Mouse (Mus musculus): ENCODE measurements around the gene C130060K24Rik. TPM values are rescaled to one million over a fixed set of nuclear protein-coding genes. Genes with fewer than 3 reads are reported as not detected.

The C130060K24Rik gene
- polyA plus RNA-seq (2015; fragmentation: Nextera tagmentation; extraction: Ambion mirVana) = 0.40 and 0.48 TPM in 2 replicates

DNA sequence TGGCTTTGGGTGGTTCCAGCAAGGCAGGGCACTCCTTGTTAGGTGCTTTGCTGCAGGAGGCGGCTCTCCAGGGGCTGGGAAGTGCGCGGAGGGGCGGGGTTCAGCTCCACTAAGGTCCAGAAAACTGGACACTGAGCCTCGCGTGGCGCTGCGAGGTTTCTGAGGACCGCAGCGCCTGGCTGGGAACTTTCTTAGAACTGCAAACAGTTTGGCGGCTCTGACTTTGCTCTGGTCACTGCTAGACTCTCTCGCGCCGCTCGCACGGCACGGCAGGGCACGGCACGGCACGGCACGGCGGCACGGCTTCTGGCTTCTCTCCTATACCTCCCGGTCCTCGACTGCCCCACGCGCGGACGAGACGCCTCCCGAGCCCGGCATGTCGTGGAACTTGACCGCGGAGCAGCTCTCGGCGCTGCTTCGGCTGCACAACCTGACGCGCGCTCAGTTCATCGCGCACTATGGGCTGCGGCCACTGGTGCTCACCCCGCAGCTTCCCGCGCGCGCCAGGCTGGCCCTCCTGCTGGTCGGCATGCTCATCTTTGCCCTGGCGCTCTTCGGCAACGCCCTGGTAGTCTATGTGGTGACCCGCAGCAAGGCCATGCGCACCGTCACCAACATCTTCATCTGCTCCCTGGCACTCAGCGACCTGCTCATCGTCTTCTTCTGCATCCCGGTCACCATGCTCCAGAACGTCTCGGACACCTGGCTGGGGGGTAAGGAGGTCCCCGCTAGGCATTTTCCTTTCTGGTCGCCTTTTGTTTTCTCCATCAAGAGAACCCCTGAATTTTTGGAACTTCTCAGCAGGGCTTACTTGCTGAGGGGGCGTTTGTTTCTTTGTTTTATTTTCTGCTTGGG is at the start of gene C130060K24Rik:
TSS of gene C130060K24Rik (plus strand) at position 188 of the 855 bp plus-strand sequence.
- WGBS = 1% methylated on average over 64 of the region's 64 CpGs
- H3K27ac ChIP-seq = no peak within 1 kb of the TSS
- peak within 1 kb of the TSS; percentile 95 for H3K4me2 ChIP-seq
- peak within 1 kb of the TSS; percentile 44 for H3K9ac ChIP-seq
- H3K27me3 ChIP-seq = peaks cover 19% of the 10 kb centered on the region
- H3K36me3 ChIP-seq = no peaks in the 10 kb centered on the region
- peaks cover 8% of the 10 kb centered on the region for H3K4me1 ChIP-seq
- H3K9me3 ChIP-seq (replicated peaks) = no peaks in the 10 kb centered on the region
- H3K4me3 ChIP-seq (replicated peaks) = peak within 1 kb of the TSS; percentile 57
- ATAC-seq (replicated peaks; ENCODE audit: low FRiP score) = peak; percentile 89

DNA sequence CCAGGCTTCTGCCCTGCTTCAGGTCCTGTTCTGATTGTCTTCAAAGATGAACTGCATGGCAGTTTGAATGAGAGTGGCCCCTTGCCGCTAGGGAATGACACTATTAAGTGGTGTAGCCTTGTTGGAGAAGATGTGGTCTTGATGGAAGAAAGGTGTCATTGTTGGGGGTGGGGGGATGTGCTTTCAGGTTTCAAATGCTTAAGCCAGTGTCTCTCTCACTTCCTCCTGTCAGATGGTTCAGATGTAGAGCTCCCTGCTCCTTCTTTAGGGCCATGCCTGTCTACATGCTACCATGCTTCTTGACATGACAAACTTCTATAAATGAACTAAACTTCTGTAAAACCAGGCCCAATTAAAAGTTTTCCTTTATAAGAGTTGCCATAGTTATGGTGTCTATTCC is 46.7 kb upstream of the C130060K24Rik start:
- Histone ChIP-seq H3K9ac (no peak overlapping the region), H3K9me3 (replicated peaks) (no peaks in the 10 kb centered on the region), H3K27ac (no peak overlapping the region), H3K4me3 (replicated peaks) (no peak overlapping the region), H3K36me3 (no peaks in the 10 kb centered on the region), H3K4me2 (no peak overlapping the region), H3K27me3 (no peaks in the 10 kb centered on the region), H3K4me1 (no peaks in the 10 kb centered on the region)
- WGBS = 96% methylated on average over 1 of the region's 1 CpGs
- no peak for ATAC-seq (replicated peaks; ENCODE audit: low FRiP score)

DNA sequence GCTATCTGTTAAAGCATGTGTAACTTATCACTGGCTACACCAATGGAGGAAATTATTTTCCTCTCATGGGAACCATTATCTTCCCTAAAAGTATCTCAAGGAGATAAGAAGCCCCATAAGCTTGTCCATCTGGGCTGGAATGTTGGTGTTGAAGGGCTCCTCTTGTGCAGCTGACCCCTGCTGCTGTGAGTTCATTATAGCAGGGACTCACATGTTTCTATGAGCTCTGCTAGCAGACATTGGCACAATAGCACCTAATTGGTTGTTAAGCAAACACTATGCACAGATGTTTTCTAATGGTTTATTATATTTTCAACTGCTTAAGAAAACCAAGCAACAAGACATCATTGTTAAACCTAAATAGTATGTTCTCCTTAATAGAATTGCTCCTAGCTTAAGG is 41.5 kb upstream of the C130060K24Rik start:
- no peaks in the 10 kb centered on the region for H3K4me1 ChIP-seq
- no peak overlapping the region for H3K9ac ChIP-seq
- H3K27me3 ChIP-seq = no peaks in the 10 kb centered on the region
- H3K27ac ChIP-seq = no peak overlapping the region
- H3K36me3 ChIP-seq = no peaks in the 10 kb centered on the region
- ATAC-seq (replicated peaks; ENCODE audit: low FRiP score) = no peak
- no peak overlapping the region for H3K4me3 ChIP-seq (replicated peaks)
- H3K4me2 ChIP-seq = no peak overlapping the region
- H3K9me3 ChIP-seq (replicated peaks) = no peaks in the 10 kb centered on the region

DNA sequence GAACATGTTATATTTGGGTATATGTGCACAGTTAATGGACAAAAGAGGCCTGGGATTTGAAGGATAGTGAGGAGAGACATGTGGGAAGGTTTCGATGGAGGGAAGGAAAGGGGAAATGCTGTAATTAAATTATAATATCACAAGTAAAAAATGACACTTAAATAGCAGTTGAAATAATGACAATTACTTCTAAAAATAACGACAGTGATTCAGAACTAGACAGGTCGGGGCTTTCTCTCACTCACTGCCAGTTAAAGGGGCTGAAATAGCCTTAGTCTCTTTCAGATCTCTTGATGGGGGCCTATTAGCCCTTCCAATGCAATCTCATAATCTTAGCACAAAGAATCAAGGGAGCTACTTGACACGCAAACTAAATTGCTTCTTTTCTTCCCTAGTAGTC is 39.5 kb upstream of the C130060K24Rik start:
- Histone ChIP-seq H3K27me3 (no peaks in the 10 kb centered on the region), H3K4me1 (no peaks in the 10 kb centered on the region), H3K27ac (no peak overlapping the region), H3K36me3 (no peaks in the 10 kb centered on the region), H3K4me2 (no peak overlapping the region), H3K4me3 (replicated peaks) (no peak overlapping the region), H3K9ac (no peak overlapping the region), H3K9me3 (replicated peaks) (no peaks in the 10 kb centered on the region)
- WGBS = 71% methylated on average over 4 of the region's 4 CpGs
- ATAC-seq (replicated peaks; ENCODE audit: low FRiP score) = no peak

DNA sequence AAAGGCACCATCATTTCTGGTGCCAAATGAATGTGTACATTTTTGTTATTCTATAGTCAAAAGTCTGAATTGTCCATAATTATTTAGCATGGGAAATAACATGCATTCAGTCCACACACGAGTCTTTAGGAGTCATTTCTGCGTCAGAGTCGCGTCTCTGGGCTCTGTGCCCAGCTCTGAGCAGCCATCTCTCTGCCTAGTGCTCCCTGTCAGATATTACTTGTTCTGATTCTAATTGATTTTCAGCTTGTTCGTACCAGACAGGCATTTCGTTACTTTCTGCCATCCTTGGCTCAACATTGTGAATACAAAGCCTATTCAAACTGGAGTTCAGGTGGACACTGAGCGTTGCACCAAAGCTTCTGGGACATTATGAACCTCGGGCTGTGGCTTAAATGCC is 33.2 kb upstream of the C130060K24Rik start:
- Histone ChIP-seq H3K9ac (no peak overlapping the region), H3K36me3 (no peaks in the 10 kb centered on the region), H3K4me1 (peaks cover 5% of the 10 kb centered on the region; the same call in 1 of the 2 replicates), H3K4me3 (replicated peaks) (no peak overlapping the region), H3K27me3 (no peaks in the 10 kb centered on the region), H3K4me2 (peak overlapping the region; percentile 38), H3K9me3 (replicated peaks) (no peaks in the 10 kb centered on the region), H3K27ac (no peak overlapping the region)
- WGBS = 54% methylated on average over 8 of the region's 8 CpGs
- ATAC-seq (replicated peaks; ENCODE audit: low FRiP score) = no peak

DNA sequence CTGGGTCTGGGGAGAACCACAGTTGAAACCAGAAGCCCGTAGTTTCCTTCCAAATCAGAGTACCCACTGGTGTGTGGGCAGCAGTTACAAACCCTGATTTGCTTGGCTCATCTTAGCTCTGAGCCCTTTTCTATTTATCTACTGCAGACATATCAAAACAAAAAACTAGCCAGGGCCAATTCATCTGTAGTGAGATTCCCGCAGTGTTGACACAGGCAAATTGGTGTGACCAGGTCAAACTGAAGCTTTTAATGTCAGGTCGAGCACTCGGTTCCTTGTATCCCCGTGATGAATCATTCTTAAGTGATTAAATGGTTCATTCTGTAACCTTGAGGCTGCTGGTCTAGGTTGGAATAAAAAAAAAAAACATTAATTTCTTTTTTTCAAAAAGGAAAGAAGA is 32.6 kb upstream of the C130060K24Rik start:
- Histone ChIP-seq H3K4me1 (peaks cover 5% of the 10 kb centered on the region; the same call in 1 of the 2 replicates), H3K4me3 (replicated peaks) (no peak overlapping the region), H3K9me3 (replicated peaks) (no peaks in the 10 kb centered on the region), H3K4me2 (peak overlapping the region; percentile 38), H3K27me3 (no peaks in the 10 kb centered on the region), H3K27ac (no peak overlapping the region), H3K9ac (no peak overlapping the region), H3K36me3 (no peaks in the 10 kb centered on the region)
- peak; percentile 62; the same call in 1 of the 2 replicates for ATAC-seq (replicated peaks; ENCODE audit: low FRiP score)
- 11% methylated on average over 5 of the region's 5 CpGs for WGBS

DNA sequence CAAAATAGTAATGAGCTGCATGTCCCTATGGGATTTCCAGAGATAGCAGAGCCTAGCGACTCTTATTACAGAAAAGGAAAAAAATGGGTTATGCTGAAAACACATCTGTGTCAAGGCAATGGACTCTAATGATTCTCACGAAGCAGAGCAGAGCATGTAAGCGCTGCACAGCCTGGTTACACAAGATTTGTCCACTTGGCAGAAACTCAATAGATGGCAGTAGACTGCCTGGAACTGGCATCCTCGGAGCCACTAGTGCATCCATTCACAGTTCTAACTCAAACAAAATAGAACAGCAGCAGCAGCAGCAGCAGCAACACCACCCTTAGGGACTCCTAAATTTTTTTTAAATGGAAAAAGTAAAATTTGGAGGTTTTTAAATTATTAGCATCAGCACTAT is 29.3 kb upstream of the C130060K24Rik start:
- H3K27me3 ChIP-seq = no peaks in the 10 kb centered on the region
- peaks cover 5% of the 10 kb centered on the region; the same call in 1 of the 2 replicates for H3K4me1 ChIP-seq
- H3K4me3 ChIP-seq (replicated peaks) = no peak overlapping the region
- no peak for ATAC-seq (replicated peaks; ENCODE audit: low FRiP score)
- H3K9me3 ChIP-seq (replicated peaks) = no peaks in the 10 kb centered on the region
- H3K36me3 ChIP-seq = no peaks in the 10 kb centered on the region
- no peak overlapping the region for H3K9ac ChIP-seq
- no peak overlapping the region for H3K4me2 ChIP-seq
- H3K27ac ChIP-seq = no peak overlapping the region
- 84% methylated on average over 4 of the region's 4 CpGs for WGBS

DNA sequence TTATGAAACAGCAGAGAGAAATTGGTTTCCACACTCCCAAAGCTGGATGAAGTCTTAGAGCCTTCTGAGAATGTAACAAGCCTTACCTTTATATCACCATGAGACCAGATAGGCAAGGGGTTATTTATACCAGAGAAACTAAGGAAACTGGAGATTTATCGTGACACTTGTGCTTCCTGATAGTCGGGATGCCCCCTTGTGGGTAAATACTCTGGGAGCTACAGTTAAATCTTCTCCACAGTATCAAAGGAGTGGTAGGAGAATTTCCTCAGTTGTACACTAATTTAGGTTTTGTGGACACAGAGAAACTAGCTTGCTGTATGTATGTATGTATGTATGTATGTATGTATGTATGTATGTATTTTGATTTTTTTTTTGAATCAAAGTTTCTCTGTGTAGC is 5.0 kb upstream of the C130060K24Rik start:
- H3K9me3 ChIP-seq (replicated peaks) = no peaks in the 10 kb centered on the region
- H3K27ac ChIP-seq = no peak overlapping the region
- peaks cover 6% of the 10 kb centered on the region; the same call in 1 of the 2 replicates for H3K27me3 ChIP-seq
- H3K4me2 ChIP-seq = no peak overlapping the region
- H3K4me3 ChIP-seq (replicated peaks) = no peak overlapping the region
- ATAC-seq (replicated peaks; ENCODE audit: low FRiP score) = no peak
- 52% methylated on average over 2 of the region's 2 CpGs for WGBS
- H3K9ac ChIP-seq = no peak overlapping the region
- H3K4me1 ChIP-seq = 0 out of 2 replicates have a peak, but pooled peaks cover 3% of the 10 kb centered on the region
- no peaks in the 10 kb centered on the region for H3K36me3 ChIP-seq

DNA sequence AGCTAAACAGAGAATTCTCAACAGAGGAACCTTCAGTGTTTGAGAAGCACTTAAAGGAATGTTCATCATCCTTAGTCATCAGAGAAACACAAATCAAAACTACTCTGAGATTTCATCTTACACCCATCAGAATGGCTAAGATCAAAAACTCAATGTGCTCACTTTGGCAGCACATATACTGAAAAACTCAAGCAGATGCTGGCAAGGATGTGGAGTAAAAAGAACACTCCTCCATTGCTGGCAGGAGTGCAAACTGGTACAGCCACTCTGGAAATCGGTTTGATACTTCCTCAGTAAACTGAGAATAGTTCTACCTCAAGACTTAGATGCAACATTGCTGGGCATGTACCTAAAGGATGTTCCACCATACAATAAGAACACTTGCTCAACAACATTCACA is 41.0 kb downstream of the C130060K24Rik start:
- Histone ChIP-seq H3K36me3 (no peaks in the 10 kb centered on the region), H3K4me1 (no peaks in the 10 kb centered on the region), H3K27me3 (no peaks in the 10 kb centered on the region), H3K4me2 (no peak overlapping the region), H3K4me3 (replicated peaks) (no peak overlapping the region), H3K9me3 (replicated peaks) (no peaks in the 10 kb centered on the region), H3K9ac (no peak overlapping the region), H3K27ac (no peak overlapping the region)
- ATAC-seq (replicated peaks; ENCODE audit: low FRiP score) = no peak
- 92% methylated on average over 1 of the region's 1 CpGs for WGBS

DNA sequence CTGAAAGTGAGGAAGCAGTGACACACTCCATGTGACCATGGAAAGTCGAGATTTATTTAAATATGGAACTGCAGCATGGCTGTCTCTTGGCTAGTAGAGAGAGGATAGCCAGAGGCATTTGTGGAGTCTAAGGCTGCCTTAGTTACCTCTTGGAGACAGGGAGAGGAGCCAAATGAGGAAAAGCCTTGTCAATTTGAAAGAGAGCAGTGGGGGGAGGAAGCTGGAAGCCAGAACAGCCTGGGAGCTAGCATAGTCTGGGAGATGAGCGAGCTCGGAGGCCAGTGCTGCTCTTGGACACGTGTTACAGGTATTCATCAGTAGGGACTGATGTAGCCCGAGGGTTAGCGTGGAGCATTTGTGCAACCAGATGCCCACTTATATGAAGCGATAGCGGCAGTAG is 46.2 kb downstream of the C130060K24Rik start:
- no peak overlapping the region for H3K27ac ChIP-seq
- H3K4me3 ChIP-seq (replicated peaks) = no peak overlapping the region
- H3K36me3 ChIP-seq = no peaks in the 10 kb centered on the region
- no peak for ATAC-seq (replicated peaks; ENCODE audit: low FRiP score)
- WGBS = 81% methylated on average over 8 of the region's 8 CpGs
- H3K27me3 ChIP-seq = no peaks in the 10 kb centered on the region
- H3K9me3 ChIP-seq (replicated peaks) = no peaks in the 10 kb centered on the region
- no peak overlapping the region for H3K9ac ChIP-seq
- no peak overlapping the region for H3K4me2 ChIP-seq
- H3K4me1 ChIP-seq = no peaks in the 10 kb centered on the region

DNA sequence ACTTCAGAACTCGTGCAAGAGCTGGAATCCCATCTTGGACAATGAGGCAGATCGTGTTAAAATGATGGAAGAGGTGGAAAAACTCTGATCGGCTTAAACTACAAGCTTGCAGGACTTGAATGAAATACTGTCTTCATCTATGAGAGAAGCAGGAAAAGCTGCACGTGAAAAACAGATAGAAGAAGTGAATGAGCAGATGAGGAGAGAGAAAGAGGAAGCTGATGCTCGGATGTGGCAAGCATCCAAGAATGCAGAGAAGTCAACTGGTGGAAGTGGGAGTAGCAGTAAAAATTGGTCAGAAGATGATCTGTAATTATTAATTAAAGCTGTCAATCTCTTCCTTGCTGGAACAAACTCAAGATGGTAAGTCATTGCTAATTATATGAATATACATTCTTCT is 52.3 kb downstream of the C130060K24Rik start:
- no peaks in the 10 kb centered on the region for H3K4me1 ChIP-seq
- H3K9ac ChIP-seq = no peak overlapping the region
- H3K27ac ChIP-seq = no peak overlapping the region
- no peaks in the 10 kb centered on the region for H3K9me3 ChIP-seq (replicated peaks)
- H3K4me2 ChIP-seq = no peak overlapping the region
- no peak for ATAC-seq (replicated peaks; ENCODE audit: low FRiP score)
- H3K36me3 ChIP-seq = no peaks in the 10 kb centered on the region
- 77% methylated on average over 5 of the region's 5 CpGs for WGBS
- no peaks in the 10 kb centered on the region for H3K27me3 ChIP-seq
- H3K4me3 ChIP-seq (replicated peaks) = no peak overlapping the region

DNA sequence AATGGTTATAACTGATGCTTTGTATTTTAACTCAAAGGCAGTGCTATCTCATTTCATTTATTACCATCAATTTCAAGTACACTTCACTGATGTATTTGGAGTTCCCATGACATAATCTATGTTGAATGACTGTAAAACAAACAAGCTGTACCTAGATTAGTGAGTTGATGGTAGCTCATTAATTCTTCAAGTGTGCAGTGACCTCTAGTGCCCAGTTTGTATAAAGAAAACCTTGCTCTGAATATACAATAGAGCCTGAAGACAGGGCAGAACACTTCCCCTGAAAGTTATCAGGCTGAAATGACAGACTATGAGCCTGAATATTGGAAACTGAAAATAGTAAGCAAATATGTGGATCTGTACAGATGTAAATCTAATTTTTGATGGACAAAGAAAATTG is 72.6 kb downstream of the C130060K24Rik start:
- peak; percentile 60; the same call in 1 of the 2 replicates for ATAC-seq (replicated peaks; ENCODE audit: low FRiP score)
- H3K27me3 ChIP-seq = no peaks in the 10 kb centered on the region
- no peaks in the 10 kb centered on the region for H3K9me3 ChIP-seq (replicated peaks)
- H3K27ac ChIP-seq = no peak overlapping the region
- H3K4me3 ChIP-seq (replicated peaks) = no peak overlapping the region
- no peaks in the 10 kb centered on the region for H3K4me1 ChIP-seq
- H3K4me2 ChIP-seq = no peak overlapping the region
- no peak overlapping the region for H3K9ac ChIP-seq
- H3K36me3 ChIP-seq = no peaks in the 10 kb centered on the region

DNA sequence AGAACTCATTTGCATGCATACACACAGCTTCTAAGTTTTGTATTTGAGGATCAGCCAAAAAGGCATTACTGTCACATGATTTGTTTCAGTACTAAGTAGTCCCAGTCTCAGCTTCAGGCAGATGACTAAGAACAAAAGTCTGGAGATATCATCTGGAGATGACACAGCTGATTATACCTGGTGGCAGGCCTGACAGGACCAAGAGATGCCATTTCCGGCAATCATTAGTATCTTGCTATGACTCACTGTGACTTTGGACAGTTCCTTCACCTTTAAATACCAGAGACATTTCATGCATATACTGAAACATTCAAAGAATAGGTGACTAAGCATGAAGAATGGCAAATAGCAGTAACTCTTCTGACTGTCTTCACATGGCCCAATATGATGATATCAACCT is 84.4 kb downstream of the C130060K24Rik start:
- H3K9me3 ChIP-seq (replicated peaks) = no peaks in the 10 kb centered on the region
- 82% methylated on average over 1 of the region's 1 CpGs for WGBS
- no peaks in the 10 kb centered on the region for H3K36me3 ChIP-seq
- no peak overlapping the region for H3K9ac ChIP-seq
- H3K4me2 ChIP-seq = no peak overlapping the region
- H3K4me3 ChIP-seq (replicated peaks) = no peak overlapping the region
- H3K27me3 ChIP-seq = no peaks in the 10 kb centered on the region
- no peak for ATAC-seq (replicated peaks; ENCODE audit: low FRiP score)
- no peaks in the 10 kb centered on the region for H3K4me1 ChIP-seq
- no peak overlapping the region for H3K27ac ChIP-seq

All from kidney, embryonic 15.5 days (tissue).